Mouse (Mus musculus) heart, embryonic 11.5 days (tissue): ENCODE data around the gene Dlx5. TPM values are rescaled to one million over a fixed set of nuclear protein-coding genes. Genes with fewer than 3 reads are reported as not detected.

Experiments
- ATAC-seq: fragments of 200-750 bp; cut with Nextera tagmentation; replicated peaks from 2 replicates; pipeline ENCODE4 v1.8.0; 2017; ENCODE audit warnings: moderate library complexity; ENCODE audit not compliant: insufficient number of reproducible peaks, low FRiP score, low TSS enrichment
- H3K27ac ChIP-seq: fragments of 300-500 bp; sonication (generic); 2 replicates; pipeline ENCODE4 v1.5.1; 2014; ENCODE audit warnings: mild to moderate bottlenecking, low read depth, low read length
- H3K27me3 ChIP-seq: fragments of 300-500 bp; sonication (generic); 2 replicates; pipeline ENCODE4 v1.6.1; 2014; ENCODE audit warnings: mild to moderate bottlenecking, low read length, mixed read lengths; ENCODE audit not compliant: control insufficient read depth, insufficient read depth
- H3K36me3 ChIP-seq: fragments of 300-500 bp; sonication (generic); 2 replicates; pipeline ENCODE4 v1.6.1; 2014; ENCODE audit warnings: mild to moderate bottlenecking, low read length, moderate library complexity, mixed read lengths; ENCODE audit not compliant: control insufficient read depth, insufficient read depth
- H3K4me1 ChIP-seq: fragments of 300-500 bp; sonication (generic); 2 replicates; pipeline ENCODE4 v1.6.1; 2014; ENCODE audit warnings: low read length; ENCODE audit not compliant: control insufficient read depth, insufficient read depth
- H3K4me2 ChIP-seq: fragments of 300-500 bp; sonication (generic); 2 replicates; pipeline ENCODE4 v1.6.1; 2014; ENCODE audit warnings: mild to moderate bottlenecking, moderate library complexity
- H3K4me3 ChIP-seq: fragments of 300-500 bp; sonication (generic); 2 replicates; pipeline ENCODE4 v1.5.1; 2014; ENCODE audit warnings: low read depth, low read length
- H3K9ac ChIP-seq: fragments of 300-500 bp; sonication (generic); 2 replicates; pipeline ENCODE4 v1.6.1; 2014; ENCODE audit warnings: mild to moderate bottlenecking, low read depth, low read length, moderate library complexity
- H3K9me3 ChIP-seq: fragments of 300-500 bp; sonication (generic); replicated peaks from 2 replicates; pipeline ENCODE4 v1.6.1; 2016; ENCODE audit warnings: low read length; ENCODE audit not compliant: control insufficient read depth
- WGBS: fragments of 180-500 bp; shearing (Covaris S2); extraction: QIAGEN DNeasy Blood & Tissue Kit; methylation state at CpG from one replicate; pipeline ENCODE4 v1.1.7; 2014; ENCODE audit not compliant: insufficient replicate concordance; 5-methylcytosine and 5-hydroxymethylcytosine counted together
- polyA plus RNA-seq: library from polyadenylated mRNA; unstranded; fragments of >200 nt; fragmentation: Nextera tagmentation; extraction: Ambion mirVana; gene quantifications from 2 replicates; pipeline ENCODE4 v1.2.1, GENCODE M21; 2014

Gene Dlx5
- polyA plus RNA-seq, 1 experiment from 2014 or later, result 1.2 TPM

DNA sequence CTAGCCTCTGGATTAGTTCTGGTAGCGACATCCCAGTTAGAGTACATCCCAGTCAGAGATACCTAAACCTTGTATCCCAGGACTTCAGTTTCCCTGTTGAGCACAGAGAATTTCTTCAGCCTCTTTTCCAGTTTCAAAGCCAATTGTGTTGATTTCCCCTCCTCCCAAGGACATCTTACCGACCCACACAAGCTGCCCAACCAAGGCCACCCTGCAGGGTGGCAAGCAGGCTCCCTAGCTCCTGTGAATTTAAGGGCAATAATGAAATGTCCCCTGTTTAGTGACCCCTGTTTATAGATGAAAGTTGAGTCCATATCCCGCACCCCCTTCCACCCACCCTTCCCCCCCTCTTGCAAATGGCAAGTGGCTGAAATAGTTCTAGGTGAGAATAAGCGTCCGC is 9.0 kb downstream of the Dlx5 start:
- Histone ChIP-seq H3K9ac (no peak overlapping the region), H3K27ac (no peak overlapping the region), H3K27me3 (peaks cover 95% of the 10 kb centered on the region), H3K4me3 (no peak overlapping the region), H3K4me1 (no peaks in the 10 kb centered on the region), H3K4me2 (no peak overlapping the region), H3K9me3 (no peaks in the 10 kb centered on the region), H3K36me3 (no peaks in the 10 kb centered on the region)
- under 1% methylated on average over 5 of the region's 5 CpGs for WGBS
- ATAC-seq, result no peak

DNA sequence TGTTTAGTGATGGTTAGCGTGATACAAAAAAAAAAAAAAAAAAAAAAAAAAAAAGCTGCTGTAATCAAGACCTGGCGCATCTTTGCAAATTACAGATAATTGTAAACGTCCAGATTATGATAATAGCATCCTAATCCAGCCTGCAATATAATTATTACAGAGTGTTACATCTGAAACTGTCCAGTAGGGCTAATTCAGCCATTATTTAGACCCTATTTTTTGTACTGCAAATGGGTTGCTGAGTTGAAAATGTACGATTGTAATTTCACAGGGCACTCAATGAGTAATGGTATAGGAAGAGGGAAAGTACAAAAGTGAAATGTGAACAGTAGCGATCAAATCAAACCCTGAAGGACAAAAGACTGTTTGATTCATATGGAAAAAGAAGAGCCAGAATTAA is 10.2 kb downstream of the Dlx5 start:
- Histone ChIP-seq H3K27me3 (peaks cover 91% of the 10 kb centered on the region), H3K4me3 (no peak overlapping the region), H3K4me2 (no peak overlapping the region), H3K4me1 (no peaks in the 10 kb centered on the region), H3K36me3 (no peaks in the 10 kb centered on the region), H3K9me3 (no peaks in the 10 kb centered on the region), H3K9ac (no peak overlapping the region), H3K27ac (no peak overlapping the region)
- WGBS, result 8% methylated on average over 5 of the region's 5 CpGs
- no peak for ATAC-seq

DNA sequence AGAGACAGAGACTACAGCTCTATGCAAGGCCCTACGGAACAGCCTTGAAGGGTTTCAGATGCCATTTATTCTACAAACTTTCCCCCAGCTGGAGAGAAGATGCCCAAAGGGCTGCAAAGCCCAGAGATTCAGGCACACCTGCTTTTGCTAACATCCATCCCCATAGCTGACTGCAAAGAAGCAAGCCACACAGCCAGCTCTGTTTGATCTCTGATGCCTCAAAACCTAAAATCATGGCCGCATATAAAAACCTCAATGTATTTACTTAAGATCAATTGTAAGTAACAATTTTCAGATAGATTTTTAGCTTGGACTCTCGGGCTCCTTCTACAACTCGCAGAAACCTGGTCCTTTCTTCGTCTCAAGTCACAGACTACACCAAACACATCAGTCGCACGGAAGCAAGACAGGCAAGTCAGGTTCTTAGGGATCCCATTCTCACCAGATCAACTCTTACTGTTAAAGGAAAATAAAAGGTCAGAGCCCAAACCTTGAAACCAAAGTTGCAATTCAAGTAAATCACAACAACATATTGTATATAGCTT is 10.9 kb downstream of the Dlx5 start:
- no peak for ATAC-seq
- Histone ChIP-seq H3K27me3 (peaks cover 89% of the 10 kb centered on the region), H3K4me3 (no peak overlapping the region), H3K9ac (no peak overlapping the region), H3K4me2 (no peak overlapping the region), H3K9me3 (no peaks in the 10 kb centered on the region), H3K27ac (no peak overlapping the region), H3K4me1 (no peaks in the 10 kb centered on the region), H3K36me3 (no peaks in the 10 kb centered on the region)
- 2% methylated on average over 7 of the region's 7 CpGs for WGBS

DNA sequence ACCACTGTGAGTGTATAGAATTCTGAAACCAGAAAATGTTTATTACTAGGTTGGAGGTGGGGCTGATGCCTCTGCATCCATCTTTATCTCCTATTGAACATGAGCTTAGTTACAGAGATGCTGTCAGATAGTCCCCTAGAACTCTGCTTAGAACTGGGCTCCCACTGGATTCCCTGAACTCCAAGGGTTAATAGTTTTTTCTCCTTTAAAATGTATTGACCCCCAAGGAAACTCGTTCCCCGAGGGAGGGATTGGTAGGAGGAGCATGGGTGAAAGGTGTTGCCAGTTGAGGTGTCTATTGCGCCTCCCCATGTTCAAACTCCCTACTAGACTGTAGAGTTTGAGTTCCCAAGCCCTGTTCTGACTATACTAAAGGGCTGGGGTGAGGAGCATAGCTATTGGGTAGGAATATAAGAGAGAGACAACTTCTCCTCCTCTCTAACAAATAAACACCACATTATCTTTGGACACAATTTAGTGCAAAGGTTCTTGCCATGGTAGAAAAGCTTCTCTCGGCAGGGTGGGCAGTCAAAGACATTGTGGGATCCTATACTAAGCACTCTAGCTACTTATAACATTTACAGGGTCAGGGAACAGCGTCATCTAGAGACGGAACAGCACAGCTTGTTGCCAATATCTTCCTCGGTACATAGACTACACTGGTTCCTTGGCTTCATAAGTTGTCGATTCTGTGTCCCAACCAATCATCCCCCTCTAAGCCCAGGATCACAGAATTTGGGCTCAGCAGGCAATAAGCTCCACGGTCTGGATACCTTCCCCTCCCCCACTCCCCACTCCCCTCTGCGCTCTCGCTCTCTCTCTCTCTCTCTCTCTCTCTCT is 11.7 kb downstream of the Dlx5 start:
- Histone ChIP-seq H3K36me3 (no peaks in the 10 kb centered on the region), H3K9ac (no peak overlapping the region), H3K4me3 (no peak overlapping the region), H3K4me2 (no peak overlapping the region), H3K9me3 (no peaks in the 10 kb centered on the region), H3K27ac (no peak overlapping the region), H3K4me1 (no peaks in the 10 kb centered on the region), H3K27me3 (peaks cover 88% of the 10 kb centered on the region)
- no peak for ATAC-seq
- WGBS, result 1% methylated on average over 10 of the region's 11 CpGs

DNA sequence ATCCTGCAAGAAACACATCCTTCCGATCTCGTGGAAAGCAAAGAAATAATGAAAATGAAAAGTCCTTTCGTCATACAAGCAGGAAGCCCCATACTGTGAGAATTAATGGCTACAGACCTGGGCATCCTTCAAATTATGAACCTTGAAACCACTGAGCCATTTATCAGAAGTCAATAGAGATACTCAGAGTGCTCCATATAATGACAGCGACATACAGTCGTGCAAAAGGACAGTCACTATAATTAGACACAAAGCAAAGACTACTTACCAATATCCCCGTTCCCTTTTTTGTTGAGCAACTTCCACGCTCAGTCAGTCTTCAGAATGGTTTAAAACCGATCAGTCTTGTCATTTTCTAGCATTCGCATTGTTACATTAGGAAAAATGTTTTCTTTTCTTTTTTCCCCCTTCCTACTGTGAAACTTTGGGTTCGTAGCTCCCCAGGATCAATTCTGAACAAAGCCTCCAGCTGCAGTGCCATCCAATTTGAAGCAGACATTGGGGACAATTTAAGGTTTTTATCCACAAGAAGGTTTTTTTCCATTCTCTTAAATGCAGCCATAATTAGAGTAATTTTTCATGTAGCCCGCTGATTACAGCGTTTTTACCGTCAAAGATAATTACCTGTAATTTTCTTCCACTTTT is 12.7 kb downstream of the Dlx5 start:
- ATAC-seq, result no peak
- Histone ChIP-seq H3K9ac (no peak overlapping the region), H3K36me3 (no peaks in the 10 kb centered on the region), H3K4me2 (no peak overlapping the region), H3K27me3 (peaks cover 86% of the 10 kb centered on the region), H3K27ac (no peak overlapping the region), H3K4me1 (peaks cover 5% of the 10 kb centered on the region), H3K9me3 (no peaks in the 10 kb centered on the region), H3K4me3 (no peak overlapping the region)
- WGBS, result 4% methylated on average over 13 of the region's 13 CpGs

DNA sequence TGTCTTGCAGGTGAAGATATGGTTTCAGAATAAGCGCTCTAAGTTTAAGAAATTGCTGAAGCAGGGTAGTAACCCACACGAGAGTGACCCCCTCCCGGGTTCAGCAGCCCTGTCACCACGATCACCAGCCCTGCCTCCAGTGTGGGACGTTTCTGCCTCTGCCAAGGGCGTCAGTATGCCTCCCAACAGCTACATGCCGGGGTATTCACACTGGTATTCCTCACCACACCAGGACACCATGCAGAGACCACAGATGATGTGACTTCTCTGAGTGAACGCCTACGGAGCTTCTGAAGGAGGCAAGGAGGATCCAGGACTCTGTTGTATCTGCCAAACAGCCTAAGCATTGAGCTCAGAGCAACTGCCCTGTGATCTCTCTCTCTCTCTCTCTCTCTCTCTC is 14.9 kb downstream of the Dlx5 start:
- H3K9me3 ChIP-seq, result no peaks in the 10 kb centered on the region
- no peak overlapping the region for H3K27ac ChIP-seq
- H3K36me3 ChIP-seq, result no peaks in the 10 kb centered on the region
- 2% methylated on average over 9 of the region's 9 CpGs for WGBS
- H3K4me3 ChIP-seq, result no peak overlapping the region
- H3K27me3 ChIP-seq, result peaks cover 83% of the 10 kb centered on the region
- ATAC-seq, result no peak
- H3K4me1 ChIP-seq, result peaks cover 14% of the 10 kb centered on the region
- no peak overlapping the region for H3K4me2 ChIP-seq
- H3K9ac ChIP-seq, result no peak overlapping the region

DNA sequence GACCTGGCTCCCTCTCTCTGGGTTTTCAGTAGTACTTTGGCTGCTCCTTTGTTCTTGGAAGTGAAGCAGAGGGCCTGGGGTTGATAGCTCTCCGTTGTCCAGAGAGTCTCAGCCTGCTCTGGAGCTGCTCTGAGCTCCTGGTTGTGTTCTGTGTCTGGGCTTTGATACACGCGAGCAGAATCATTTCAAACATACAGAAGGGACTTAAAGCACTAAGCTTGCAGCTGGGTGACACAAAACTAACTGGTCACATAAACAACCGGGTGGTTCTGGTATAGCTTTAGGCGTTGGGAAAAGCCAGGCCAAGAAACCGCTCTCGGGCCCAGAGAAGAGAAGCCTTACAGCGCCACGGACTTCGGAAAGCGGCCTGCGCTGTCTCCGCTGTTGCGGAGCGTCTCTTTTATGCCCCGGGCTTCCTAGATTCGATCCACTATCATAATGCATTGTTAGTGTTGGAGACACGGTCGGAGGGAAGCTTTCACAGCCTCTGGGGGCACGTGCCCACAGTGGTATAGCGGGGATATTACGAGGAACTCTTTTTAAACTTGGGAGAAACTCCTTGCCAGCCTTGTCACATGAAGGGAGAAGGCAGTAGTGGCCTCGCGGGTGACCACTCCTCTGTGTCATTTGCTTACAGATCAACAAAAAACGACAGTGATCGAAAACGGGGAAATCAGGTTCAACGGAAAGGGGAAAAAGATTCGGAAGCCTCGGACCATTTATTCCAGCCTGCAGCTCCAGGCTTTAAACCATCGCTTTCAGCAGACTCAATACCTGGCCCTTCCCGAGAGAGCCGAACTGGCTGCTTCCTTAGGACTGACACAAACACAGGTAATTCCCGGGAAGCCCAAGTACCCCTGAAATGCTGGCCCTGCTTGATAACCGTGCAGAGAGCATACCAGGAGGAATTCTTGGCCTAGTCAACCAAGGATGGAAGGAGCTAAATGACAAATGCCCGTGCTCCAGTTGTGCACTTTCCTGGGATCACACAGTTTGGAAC is 17.1 kb downstream of the Dlx5 start:
- H3K9ac ChIP-seq, result no peak overlapping the region
- WGBS, result 2% methylated on average over 36 of the region's 36 CpGs
- H3K4me3 ChIP-seq, result peak overlapping the region; percentile 55
- peak overlapping the region; percentile 96 for H3K4me2 ChIP-seq
- H3K27me3 ChIP-seq, result peaks cover 74% of the 10 kb centered on the region
- H3K9me3 ChIP-seq, result no peaks in the 10 kb centered on the region
- H3K36me3 ChIP-seq, result no peaks in the 10 kb centered on the region
- no peak overlapping the region for H3K27ac ChIP-seq
- H3K4me1 ChIP-seq, result peaks cover 21% of the 10 kb centered on the region
- no peak for ATAC-seq

DNA sequence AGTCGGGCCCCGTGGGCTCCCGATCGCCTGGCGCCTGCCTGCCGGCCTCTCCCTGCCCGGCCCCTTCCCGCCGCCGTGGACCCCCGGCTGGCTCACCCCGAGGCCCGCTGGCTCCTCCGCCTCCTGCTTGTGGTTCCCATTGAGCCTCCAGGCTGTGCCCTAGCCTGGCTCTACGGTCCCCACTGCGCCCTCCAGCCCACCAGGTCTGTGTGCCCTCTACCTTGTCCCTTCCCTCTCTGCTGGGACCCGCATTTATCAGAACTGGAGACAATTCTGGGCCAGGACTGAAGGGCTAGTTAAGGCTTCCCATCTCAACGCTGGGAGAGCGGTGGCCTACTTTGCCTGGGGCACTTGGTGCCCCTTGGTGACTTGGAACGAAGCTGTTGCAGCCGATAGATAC is 17.9 kb downstream of the Dlx5 start:
- peak overlapping the region; percentile 55 for H3K4me3 ChIP-seq
- H3K27me3 ChIP-seq, result peaks cover 76% of the 10 kb centered on the region
- no peak overlapping the region for H3K27ac ChIP-seq
- no peaks in the 10 kb centered on the region for H3K9me3 ChIP-seq
- peak overlapping the region; percentile 52; the same call in 1 of the 2 replicates for H3K9ac ChIP-seq
- under 1% methylated on average over 21 of the region's 21 CpGs for WGBS
- peaks cover 21% of the 10 kb centered on the region for H3K4me1 ChIP-seq
- peak overlapping the region; percentile 96 for H3K4me2 ChIP-seq
- peak; percentile 41; the same call in 1 of the 2 replicates for ATAC-seq
- H3K36me3 ChIP-seq, result no peaks in the 10 kb centered on the region
